Mouse (Mus musculus) retina, postnatal 7 days (tissue): ENCODE data around the gene Igll1.
A peak's percentile ranks its signal among the peaks of the same experiment; 100 is the strongest.
"Not testable (repeated sequence)": the region's sequence is repeated elsewhere in the genome, so short reads cannot be mapped to it uniquely, and the experiment has no call there.

ENCODE experiments used
- DNase-seq: peaks from one replicate; pipeline ENCODE4 v3.0.0-alpha.2; 2012; ENCODE audit warnings: low read depth, low spot score

The Igll1 gene

DNA sequence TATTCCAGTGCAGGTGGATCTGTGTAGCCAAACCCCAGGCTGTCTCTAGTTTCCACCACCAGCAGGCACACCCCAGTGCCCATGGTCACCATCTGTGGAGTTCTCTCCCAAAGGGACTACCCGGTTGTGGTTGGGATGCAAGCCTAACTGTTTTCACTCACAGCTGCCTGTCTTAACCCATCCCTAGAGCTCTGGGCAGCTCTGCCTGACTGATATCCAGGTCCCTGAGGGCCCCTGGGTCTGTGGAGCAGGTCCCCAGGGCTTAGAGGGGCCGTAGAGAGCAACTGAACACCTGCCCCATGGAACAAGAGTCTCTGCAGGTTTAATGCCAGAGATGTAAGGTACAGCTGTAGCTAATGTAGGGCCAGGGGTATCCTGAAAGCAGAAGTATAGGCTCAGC, at the start of gene Igll1:
Gene Igll1 (minus strand): TSS at position 8 of the 400 bp plus-strand sequence.
- no peak for DNase-seq

DNA sequence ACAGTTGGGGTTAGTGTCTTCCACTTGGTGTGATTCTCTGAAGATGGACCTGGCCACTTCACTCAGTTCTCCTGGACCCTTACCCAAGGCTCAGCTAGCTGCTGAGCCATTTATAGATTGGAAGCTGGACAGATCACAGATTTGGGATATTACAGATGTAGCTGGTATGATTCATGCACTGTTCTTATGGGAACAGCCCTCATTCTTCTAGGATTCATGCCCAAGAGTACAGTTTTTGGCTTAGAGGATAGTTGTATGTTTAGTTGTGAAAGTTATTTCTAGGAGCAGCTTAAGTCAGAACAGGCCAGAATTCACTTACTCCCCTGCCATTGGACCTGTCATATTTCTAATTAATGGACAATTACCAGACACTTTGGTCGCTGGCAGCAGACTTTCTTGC, 49.7 kb upstream of the Igll1 start:
- DNase-seq, result no peak

DNA sequence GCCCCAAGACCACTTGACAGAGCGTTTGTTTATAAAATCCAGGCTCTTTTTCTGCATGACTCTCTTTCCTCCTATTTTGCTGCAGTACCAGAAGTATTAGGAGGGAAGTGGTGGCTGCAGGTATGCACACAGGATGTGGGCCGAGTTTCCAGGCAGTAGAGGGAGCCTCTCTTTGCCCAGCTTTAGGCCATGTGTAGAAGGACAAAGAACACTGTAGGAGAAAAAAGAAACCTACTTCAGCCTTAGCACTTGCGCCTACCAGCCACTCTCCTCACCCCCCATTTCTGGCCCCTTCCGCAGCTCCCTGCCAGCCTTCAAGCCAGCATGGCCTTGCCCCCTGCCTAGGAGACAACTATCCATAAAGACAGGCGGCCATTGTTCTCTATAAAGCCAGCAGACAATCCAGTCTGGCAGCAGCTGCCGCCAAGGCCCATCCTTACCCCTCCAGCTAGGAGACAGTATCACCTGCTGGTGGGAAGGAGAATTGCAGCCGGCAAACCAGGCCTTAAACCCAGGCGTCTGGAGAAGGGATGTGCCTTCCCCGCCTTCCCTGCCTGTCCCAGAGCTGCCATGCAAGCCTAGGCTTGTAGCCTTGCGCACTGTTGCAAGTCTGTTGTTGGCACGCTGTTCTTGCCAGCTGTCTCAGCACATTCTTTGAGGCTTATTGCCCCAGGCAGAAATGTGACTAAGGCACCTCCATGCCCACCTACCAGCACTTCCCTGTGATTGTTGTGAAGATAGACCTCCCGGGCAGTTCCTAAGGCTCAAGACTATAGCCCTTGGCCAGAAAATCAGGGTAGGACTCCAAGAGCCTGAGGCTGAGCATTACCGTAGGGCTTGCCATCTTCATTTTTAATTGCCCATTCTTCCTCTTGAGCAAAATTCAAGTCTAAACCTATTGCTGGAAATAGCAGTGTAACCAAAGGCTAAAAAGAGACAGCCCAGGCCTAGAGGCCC, 48.1 kb upstream of the Igll1 start:
- DNase-seq, result peak; percentile 58

DNA sequence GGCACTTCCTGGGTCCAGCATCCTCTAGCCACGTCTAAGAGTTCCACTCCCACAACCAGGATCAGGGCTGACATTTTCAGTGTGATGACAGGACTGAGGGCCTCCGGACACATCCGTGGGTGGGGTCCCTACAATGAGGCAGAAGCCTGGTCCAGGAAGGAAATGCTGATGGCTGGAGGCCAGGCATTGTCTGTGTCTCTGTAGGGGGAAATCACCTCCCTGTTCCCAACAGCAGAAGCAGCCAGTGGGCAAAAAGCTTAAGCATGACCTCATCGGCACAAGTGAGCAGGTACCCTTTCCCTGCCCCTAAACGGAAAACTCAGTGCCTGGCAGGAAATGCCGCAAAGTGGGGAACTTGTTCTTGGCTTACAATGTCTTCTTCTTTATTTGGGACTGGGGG, 44.0 kb upstream of the Igll1 start:
- DNase-seq, result no peak

DNA sequence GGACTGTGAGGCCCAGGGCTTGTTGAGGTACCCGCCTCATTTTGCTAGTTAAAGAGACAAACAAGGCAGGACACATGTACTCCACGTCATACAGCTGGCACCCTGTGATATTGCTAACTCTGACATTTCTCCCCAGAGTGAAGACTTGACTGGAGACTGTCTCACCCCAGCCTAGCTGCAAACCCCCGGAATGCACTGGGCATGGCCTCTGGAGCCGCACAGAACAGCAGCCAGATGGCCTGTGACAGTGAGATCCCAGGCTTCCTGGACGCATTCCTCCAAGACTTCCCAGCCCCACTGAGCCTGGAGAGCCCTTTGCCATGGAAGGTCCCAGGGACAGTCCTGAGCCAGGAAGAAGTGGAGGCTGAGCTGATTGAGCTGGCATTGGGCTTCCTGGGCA, 39.4 kb upstream of the Igll1 start:
- DNase-seq, result no peak

DNA sequence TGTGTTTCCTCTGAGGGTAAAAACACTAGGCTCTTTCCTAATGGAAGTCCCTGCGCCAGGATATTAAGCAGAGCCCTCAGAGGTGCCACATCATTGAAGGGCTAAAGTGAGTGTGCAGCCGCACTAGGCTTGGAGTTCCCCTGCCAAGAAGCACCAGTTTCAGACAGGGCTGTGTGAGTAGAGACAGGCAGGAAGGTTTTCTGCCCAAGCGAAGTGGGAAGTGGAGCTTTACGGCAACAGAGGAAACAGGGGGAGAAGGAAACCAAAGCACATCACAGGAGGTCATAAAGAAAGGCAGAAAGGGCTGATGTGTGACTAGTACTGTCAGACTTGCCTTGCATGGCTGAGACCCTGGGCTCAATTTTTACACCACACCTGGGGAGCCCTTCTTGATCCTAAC, 38.5 kb upstream of the Igll1 start:
- no peak for DNase-seq

DNA sequence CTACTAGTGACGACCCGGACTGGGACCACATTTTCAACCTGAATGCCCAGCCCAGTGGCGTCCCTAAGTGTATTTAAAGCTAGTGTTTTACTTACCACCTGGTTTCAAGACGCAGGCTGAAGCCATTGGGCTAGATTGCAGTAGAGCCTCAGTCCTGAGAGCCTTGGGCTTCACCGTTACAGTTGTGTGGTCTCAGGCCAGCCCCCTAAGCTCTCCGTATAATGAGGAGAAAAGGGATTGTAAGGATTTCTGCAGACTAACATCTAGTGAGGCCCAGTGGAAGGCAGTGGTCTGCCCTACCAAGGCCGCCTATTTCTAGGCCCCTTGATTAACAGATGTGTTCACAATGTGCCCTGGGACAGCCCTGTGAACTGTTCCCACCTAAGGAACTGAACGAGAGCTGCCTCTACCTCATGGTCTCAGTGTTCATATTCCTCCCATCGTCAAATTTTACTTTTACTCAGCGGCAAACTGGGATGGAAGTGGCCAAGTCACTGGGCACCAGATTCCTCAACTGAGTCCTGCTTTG, 33.3 kb upstream of the Igll1 start:
- no peak for DNase-seq

DNA sequence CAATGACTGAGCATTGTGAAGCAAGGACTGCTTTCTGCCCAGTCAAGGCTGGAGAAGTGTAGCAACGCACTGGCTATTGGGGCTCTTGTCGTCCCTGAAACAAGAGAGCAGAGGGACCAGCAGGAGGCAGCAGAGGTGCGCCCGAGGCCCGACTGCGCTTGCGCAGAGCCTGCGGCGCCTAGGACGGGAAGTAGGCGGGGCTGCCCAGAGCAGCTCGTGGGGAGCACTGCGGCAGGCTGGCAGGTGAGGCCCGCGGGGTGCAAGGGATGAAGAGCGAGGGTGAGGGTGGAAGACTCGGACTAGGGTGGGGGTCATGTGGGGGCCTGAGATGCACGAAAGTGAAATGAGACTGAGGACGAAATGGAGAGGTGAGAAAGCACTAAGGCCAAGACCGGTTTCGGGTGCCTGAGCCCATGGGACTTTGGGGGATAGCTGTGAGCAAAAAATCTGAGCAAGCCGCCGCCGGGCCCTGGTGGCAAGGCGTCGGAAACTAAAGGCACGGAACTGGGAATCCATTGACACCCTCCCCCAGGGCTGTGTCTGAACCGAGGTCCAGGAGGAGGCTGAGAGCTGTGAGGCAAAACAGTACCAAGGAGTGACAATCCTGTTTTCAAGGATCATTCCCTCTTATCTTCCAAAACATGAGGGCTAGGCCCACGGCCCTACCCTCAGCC, 32.7 kb upstream of the Igll1 start, which contains the start of gene Ppm1f:
Gene Ppm1f (plus strand): TSS at position 88 of the 674 bp plus-strand sequence.
- peak; percentile 86 for DNase-seq

DNA sequence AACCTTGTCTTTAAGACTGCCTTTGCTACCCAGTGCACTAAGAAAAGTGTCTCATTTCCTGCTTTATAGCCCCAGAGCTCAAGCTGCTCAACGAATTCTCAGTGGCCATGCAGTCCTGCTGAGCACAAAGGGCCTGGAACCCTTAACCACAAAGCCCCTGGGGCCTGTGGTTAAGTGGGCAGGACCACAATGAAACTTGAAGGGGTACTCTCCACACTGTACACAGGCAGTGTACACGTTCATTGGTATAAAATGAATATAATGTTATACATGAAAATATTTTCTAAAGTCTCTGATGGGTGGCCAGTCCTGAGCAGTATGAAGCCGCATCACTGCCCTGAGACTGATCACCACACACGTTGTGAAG, 32.2 kb upstream of the Igll1 start:
- DNase-seq, result no peak

DNA sequence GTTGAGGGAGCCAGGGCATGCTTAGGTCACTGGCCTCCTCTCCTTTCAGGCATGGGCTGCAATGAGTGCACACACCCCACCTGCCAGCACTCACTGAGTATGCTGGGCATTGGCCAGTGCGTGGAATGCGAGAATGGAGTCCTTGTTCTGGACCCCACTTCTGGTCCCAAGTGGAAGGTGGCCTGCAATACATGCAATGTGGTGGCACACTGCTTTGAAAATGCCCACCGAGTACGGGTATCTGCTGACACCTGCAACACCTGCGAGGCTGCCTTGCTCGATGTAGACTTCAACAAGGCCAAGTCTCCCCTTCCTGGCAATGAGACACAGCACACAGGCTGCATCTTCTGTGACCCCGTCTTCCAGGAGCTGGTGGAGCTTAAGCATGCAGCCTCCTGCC, 28.6 kb upstream of the Igll1 start:
- DNase-seq, result no peak

DNA sequence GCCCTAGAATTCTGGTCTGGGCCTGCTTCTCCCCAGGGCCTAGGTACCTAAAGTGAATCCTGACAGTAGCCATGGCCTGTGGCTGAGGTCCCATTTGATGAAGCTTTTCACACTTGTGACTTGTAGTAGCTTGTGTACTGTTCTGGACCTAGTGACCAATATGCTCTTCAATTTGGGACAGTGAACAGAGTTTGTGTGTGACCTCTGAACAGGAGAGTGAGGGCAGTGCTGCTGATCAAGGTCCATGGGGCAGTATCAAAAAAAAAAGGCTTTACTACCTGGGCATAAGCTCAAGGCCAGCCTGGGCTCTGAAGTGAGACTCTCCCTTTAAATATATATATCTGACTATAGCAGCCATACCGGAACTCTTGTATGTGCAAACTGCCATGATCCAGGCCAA, 24.6 kb upstream of the Igll1 start:
- DNase-seq, result no peak

DNA sequence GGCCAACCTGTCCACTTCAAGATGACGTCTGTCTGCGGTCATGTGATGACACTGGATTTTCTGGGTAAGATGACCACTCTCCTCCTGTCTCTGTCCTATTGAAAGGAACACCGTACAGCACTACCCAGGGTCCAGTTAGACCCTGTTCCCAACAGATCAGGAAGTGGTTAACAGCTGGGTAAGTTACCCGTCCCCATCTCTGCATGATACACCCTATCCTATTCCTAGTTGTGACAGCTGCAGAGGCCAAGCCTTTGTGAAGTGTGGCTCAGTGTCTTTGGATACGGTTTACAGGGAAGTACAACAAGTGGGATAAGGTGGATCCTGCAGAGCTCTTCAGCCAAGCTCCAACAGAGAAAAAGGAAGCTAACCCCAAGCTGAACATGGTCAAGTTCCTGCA, 15.2 kb upstream of the Igll1 start:
- DNase-seq, result no peak

DNA sequence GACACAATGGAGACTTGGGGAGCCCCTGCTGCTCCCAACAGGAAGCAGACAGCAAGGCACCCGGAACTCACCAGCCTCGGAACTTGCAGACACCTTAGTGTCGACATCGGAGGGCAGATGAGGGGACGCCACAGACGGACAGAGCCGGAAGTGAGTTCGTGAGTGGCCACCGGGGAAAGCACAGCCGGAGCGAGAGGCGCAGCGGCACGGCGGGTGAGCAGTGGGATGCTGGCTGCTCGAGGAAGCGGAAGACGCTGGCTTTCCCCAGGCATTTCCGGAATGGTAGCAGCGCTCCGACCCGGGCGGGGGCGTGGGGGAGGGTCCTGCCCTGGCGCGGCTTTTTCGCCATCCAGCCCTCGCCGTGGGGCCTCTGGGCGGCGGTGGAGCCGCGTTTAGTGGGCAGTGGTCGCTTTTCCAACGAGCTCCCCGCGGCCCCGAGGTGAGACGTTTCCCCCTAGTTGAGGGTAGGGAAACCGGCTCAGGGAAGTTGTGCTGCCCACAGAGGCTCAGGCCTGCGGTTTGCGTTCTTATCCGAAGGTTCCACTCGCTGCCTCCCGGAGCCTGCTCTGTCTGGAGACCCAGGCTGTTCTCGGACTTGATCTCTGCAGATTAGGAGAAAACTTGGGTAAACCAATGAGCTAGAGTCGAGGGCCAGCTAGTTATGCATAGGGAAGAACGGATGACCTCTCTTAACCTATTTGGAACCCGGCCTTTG, 7.0 kb upstream of the Igll1 start, which contains the start of the genes Top3b and Vpreb1:
Gene Top3b (plus strand): TSS at position 120 of the 715 bp plus-strand sequence.
Gene Vpreb1 (minus strand): TSS at position 227 of the 715 bp plus-strand sequence.
- DNase-seq, result peak; percentile 91

DNA sequence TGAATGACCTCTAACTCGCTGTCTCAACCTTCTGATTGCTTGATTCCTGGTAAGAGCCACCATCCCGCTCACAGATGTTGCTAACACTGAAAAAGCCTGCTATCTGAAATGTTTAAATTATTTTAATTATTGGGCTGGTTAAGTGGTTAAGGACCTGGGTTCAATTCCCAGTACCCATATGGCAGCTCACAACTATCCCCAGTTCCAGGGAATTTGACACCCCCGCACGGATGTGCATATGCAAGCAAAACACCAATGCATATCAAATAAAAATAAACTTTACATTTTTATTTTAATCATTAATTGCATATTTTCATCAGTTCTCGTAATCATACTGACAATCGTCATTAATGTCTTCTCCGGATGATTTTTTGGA, 6.4 kb upstream of the Igll1 start:
- no peak for DNase-seq

DNA sequence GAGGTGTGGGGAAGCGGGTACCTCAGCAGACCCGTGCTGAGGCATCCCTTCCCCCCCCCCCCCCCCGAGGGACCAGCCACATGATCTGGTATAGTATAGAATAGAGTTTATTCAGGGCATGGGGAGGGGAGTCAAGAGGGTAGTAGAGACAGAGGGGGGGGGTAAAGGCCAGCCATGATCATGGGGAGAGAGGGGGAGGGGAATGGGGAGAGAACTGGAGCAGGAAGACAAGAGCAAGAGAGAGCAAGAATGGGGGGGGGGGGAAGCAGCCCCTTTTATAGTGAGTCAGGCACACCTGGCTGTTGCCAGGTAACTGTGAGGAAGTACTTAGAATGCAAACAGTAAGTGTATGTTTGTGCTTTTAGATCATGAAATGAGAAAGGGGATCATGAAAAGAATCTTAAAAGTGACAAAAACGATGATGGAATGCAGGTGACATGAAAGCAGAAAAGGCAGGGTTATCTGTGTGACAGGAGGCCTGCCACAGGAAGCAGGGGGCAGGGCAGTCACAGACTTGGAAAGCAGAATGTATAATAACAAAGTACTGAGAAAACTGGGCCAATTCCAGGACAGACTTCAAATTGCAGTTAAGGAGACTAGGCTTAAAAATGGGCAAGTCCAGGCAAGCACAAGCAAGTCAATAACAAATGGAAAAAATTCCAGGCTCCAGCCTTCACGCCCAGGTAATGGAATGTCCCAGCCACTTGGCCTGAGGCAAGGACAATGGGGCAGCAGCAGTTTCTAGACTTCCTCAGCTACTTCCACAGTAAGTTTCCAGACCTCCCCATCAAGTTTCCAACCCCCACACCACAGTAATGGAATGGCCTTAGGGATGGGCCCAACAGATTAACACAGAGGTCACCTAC, 2.1 kb upstream of the Igll1 start:
- DNase-seq, result no peak

DNA sequence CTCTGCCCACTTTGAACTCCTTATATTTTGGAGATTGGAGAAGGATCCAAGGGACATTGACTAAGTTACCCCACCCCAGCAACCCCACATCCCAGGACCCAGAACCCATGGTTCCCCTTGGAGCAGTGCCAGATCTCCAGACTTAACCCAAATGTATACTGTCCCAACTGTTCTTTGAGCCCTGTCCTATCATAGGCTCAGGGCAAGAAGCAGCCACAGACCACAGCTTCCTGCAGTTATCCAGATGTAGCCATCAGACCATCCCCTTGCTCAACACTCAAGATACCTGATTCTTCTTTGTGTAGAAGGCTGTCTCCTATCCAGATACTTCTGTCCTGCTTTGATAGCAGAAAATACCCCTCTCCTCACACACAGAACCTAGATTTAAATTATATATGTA, 1.4 kb upstream of the Igll1 start:
- DNase-seq, result no peak

DNA sequence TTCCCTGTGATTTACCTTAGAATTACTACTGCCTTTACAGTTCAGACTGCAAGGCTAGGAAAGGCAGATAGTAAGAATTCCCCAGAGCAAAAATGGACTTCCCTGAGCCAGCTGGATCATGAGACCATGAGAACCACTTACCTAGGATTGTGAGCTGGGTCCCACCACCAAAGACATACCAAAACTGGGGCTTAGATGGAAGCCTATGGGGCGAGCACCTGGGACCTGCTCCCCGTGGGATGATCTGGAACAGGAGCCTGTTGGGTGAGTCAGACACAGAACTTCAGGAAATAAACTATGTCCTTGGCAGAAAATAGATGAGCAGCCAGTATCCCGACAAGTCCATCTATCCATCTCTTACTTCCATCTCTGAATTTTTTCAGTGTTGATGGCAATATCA, 1.5 kb downstream of the Igll1 start:
- no peak for DNase-seq

DNA sequence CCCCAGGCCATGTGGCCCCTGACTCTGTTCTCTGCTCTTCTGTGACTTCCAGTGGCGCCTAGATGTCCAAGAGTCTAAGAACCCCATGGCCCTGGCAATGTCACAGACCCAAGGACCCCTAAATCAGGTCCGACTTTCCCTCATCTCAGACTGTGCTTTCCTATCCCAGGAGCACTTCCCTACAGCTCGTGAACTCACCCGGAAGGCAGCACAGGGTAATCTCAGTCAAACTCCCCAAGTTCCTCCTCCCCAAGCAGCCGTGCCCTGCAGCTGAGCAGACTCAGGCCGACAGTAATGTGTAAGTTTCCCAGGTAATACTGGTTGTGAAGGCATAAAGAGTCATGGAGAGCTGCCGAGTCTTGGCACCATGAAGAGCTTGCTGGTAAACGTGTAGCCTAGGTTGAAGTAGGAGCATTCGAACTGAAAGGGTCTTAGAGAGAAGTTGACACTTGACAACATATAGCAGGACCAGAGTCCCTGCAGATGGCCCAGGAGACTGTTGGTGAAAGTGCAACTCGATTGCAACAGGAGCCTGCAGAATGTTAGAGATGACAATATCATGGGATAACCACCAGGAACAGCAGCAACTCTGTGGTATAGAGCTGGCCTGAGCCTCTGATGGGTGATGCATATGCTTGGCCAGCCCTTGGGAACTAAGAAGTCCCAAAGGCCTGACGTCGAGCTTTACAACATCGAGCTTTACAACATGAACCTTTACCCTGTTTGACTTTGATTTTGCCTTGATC, 6.9 kb downstream of the Igll1 start:
- no peak for DNase-seq

DNA sequence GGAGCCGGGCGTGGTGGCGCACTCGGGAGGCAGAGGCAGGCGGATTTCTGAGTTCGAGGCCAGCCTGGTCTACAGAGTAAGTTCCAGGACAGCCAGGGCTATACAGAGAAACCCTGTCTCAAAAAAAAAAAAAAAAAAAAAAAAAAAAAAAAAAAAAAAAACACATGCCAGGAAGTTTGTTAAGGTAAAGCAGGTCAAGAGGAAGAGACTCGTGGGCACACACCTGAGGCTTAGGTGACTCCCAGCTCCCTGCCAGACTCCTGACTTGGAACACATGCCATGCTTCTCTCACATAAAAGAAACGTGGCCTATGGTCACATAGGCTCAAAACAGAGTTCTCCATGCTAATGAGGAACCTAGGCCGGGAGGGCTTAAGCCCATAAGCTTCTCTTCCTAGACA, 7.7 kb downstream of the Igll1 start:
- not testable (repeated sequence) for DNase-seq

DNA sequence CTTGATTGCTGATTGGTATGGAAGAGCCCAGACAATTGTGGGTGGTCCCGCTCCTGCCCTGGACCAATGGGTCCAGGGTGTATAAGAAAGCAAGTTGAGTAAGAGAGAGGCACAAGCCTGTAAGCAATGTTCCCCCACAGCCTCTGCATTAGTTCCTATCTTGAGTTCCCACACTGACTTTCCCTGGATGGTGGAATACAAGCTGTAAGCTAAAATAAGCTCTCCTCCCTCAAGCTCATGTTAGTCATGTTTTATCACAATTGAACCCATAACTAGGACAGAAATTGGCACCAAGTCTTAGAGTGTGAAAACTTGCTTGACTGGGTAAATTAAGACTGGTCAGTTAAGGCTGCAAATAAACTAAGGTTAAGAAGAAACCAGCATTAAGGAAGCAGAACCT, 8.2 kb downstream of the Igll1 start:
- DNase-seq, result no peak
